Mouse (Mus musculus) gastrocnemius, postnatal 10 days (tissue): ENCODE data around the gene Evl. TPM values are rescaled to one million over a fixed set of nuclear protein-coding genes. Genes with fewer than 3 reads are reported as not detected.

ENCODE experiments used
- DNase-seq: peaks from one replicate; pipeline ENCODE4 v3.0.0; 2021; ENCODE audit warnings: mixed read lengths
- total RNA-seq, 2 experiments: library from RNA; stranded (reverse); gene quantifications; 2 replicates each; pipeline ENCODE4 v1.2.3; 2021

The Evl gene
- total RNA-seq, 2 experiments from 2014 or later = 46.3 to 55.1 TPM

DNA sequence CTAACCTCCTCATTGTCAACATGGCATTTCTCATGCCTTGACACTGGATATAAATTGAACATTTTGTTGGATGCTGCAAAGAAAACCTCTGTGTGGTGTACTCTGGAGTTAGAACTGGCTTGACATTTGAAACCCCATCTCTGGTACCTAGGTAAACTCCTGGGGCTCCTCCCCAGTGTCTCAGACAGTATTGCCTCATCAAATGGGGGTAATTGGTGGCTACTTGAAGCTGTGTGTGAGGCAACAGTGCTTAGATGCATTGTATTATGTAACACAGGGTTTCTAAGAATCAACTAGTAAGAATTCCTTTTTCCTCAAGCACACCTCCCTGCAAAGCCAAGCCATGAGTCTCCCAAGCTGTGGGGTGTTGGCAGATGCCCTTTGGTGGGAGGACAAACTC is 93.3 kb downstream of the Evl start:
- DNase-seq = no peak

DNA sequence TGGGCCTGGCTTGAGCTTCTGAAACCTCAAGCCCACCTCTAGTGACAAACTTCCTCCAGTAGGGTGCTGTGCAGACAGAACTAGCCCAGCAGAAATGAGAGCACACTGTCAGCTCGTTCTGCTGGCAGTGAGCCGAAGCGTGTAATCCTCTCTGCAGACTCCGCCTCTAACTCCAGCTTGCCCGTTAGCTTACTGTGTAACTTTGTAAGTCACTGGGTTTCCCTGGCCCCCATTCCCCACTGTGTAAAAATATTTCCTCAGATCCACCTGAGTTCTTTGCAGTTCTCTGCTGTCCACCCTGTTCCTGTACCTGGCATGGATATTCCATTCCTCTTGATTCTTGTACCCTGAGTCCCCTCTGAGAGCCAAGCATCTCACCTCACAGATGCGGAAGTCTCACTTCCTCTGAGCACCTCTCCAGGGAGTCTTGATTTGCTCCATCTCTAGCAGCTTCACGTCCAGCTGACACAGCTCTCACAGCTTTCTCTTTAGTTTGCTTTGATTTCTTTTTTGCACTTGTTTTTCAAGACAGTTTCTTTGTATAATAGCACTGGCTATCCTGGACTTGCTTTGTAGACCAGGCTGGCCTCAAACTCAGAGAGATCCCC is 96.6 kb downstream of the Evl start:
- peak; percentile 78 for DNase-seq

GRCm38 (mm10) chr12:108653358-108654335 is 99.1 kb downstream of the Evl start:
- no peak for DNase-seq

GRCm38 (mm10) chr12:108657350-108657749 is 102.8 kb downstream of the Evl start:
- peak; percentile 49 for DNase-seq

GRCm38 (mm10) chr12:108668606-108669235 is 114.2 kb downstream of the Evl start:
- DNase-seq = peak; percentile 31

DNA sequence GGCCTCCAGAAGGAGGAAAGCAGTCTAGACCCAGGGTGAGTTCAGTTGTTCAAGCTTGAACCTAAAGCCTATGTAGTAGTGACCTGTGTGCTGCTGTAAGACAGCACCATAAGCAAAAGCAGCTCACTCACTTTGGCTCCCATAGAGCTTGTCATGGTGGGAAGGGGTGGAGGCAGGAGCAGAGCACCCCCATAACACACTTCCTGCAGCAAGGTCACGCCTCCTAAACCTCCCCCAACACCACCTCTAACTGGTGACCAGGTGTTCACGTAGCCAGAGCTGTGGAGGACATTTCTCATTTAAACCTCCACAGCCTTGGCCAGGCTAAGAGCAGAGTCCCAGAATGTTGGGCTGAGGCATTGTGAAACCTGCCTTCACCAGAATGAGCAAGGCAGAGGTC is 117.0 kb downstream of the Evl start:
- DNase-seq = no peak

DNA sequence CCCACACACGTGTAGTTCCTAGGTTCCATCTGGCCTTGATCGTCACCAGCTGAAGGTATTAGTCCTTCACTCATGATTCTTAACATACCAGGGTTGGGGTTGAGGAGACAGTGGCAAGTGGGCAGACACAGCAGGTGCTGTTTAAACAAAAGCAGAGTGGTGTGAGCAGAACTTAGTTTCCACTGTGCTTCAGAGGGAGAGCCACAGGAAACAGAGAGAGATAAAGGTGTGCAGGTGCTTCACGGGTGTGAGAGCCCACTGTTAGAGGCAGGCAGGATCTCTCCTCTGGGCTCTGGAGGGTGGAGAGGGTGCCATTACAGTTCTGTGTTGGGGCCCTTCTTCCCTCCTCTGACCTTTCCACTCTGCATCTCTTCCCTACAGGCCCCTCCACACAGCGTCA is 118.4 kb downstream of the Evl start:
- no peak for DNase-seq

- DNase-seq = no peak
Measured at GRCm38 (mm10) chr12:108673546-108673945, 119.0 kb downstream of the Evl start.

DNA sequence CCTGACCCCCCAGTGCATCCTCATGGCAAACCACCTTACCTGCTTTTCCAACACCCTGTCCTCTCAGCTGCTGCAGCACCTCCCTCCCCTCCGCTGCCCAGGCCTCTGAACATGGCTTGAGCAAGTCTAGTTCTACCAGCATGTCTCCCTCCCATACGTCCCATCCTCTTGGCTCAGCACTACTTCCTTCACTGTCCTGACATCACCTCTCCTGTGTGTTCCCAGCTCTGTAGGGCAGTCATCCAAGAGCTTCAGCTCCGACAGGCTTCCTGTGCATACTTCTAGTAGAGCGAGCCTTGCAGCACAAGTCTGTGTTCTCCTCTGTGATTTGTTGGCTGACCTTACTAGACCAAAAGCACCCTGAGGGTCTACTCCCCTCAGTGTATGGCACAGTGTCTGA is 120.0 kb downstream of the Evl start:
- no peak for DNase-seq

DNA sequence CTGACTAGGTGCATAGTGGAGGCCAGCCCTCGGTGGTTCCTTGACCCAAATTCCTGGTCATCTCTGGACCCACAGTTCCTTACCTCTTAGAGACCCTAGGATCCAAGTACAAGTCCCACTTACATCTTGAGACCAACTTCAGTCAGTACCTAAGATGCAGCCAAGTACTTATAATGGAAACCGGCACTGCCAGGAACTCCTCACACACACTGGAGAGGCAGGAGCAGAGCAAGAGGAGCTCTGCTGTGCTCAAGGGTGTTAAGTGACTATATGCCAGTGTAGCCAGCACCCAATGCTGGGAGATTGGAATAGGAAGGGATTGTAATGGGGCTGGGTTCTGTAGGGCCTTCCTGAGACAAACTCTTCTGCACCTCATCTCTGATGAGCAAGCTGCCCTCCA is 120.4 kb downstream of the Evl start:
- DNase-seq = no peak

- no peak for DNase-seq
Measured at GRCm38 (mm10) chr12:108675614-108676401, 121.3 kb downstream of the Evl start.

GRCm38 (mm10) chr12:108677116-108677515 is 122.6 kb downstream of the Evl start:
- DNase-seq = no peak

GRCm38 (mm10) chr12:108678366-108678765 is 123.8 kb downstream of the Evl start:
- no peak for DNase-seq

- no peak for DNase-seq
Measured at GRCm38 (mm10) chr12:108680861-108681260, 126.3 kb downstream of the Evl start.

- DNase-seq = no peak
Measured at GRCm38 (mm10) chr12:108682240-108683023, 127.9 kb downstream of the Evl start.

GRCm38 (mm10) chr12:108686463-108686862 is 131.9 kb downstream of the Evl start:
- DNase-seq = no peak

DNA sequence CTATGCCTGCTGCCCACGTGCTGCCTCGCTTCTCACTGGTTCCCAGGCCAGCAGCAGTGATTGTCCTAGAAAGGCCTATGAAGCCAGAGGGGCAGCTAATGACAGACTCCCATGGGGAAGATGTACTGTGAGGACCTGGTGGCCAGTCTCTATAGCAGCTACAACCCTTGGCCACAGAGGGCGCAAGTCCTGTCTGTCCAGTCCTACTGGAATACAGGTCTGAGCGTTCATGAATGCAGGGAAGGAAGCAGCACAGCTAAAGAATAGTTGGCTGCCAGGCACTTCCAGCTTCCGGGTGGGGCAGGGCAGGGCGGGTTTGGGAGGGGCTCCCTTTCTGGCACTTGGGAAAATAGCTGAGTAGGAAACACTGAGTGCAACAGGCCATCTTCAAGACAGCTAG is 132.4 kb downstream of the Evl start:
- DNase-seq = no peak

DNA sequence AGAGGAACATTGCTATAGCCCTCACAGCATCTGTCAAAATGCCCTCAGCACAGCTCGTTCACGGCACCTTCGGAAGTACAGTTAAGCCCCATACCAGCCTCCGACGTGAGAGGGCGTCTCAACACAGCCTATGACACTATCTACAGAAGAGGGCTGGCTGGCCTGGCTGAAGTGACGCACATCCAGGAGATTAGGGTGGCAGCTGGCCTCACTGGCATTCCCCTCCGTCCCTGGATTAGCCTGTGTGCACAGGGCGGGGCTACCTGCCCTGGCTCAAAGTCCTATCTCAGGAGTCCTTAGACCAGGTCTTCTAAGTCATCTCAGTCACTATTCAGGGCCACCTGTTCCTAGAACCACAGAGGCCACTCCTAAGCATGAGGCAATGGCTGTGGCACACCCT is 134.6 kb downstream of the Evl start:
- DNase-seq = no peak

DNA sequence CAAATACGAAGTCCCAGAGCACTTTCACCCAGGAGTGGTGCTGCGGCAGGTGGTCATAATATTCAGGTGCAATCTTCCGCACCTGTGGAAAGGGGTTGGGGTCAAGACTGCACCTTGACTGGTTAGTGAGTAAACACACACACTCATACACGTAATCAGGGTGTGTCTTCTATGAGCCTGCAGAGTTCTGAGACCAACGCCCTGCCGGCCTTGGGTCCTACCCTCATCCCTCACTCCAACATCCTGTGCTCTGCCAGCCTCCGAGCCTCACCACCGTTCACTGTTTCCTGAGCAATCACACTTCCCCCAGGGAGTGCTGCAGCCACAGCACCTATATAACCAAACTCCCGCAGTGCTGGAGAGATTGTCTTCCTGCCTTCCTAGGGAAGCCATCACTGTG is 136.0 kb downstream of the Evl start:
- DNase-seq = no peak

DNA sequence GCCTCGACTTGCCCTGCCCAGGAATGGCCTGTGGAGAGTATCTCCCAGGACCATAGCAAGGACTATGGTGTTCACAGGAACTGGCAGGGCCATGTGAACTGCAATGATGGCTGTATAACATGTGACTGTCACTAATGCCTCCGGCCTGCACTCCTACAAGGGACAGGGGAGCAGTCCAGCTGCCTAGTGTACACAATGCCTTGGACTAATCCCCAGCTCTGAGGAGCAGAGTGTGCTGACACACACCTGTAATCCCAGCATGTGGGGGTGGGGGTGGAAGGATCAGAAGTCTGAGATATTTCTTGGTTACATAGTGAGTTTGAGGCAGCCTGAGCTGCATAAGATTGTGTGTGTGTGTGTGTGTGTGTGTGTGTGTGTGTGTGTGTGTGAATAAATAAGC is 139.1 kb downstream of the Evl start:
- no peak for DNase-seq

DNA sequence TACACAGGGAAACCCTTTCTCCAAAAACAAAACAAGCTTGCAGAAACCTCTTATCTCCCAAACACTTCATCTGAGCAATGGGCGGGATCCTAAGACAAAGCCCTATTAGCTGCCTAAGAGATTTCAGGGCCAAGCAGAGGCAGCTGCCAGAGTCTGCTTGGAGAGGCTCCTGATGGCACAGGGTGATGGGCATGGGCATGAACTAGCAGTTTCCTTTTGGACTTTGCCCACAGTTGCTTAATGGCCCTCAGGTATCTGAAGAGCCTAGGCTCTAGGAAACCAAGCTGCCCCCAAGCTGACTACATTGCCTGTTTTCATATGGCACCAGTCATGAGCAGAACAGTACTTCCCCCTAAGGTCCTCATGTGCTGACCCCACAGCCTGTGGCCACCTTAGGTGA is 139.7 kb downstream of the Evl start:
- no peak for DNase-seq
